Mouse (Mus musculus) retina, postnatal 7 days (tissue): ENCODE measurements around the gene Hhipl2.
"Not testable (repeated sequence)": the region's sequence is repeated elsewhere in the genome, so short reads cannot be mapped to it uniquely, and the experiment has no call there.

Source experiments
- DNase-seq: peaks from one replicate; pipeline ENCODE4 v3.0.0-alpha.2; 2012; ENCODE audit warnings: low read depth, low spot score

Gene Hhipl2

GRCm38 (mm10) chr1:183417873-183418272 is at the start of gene Hhipl2:
Hhipl2 (plus strand) TSS chr1:183418215.
- DNase-seq = no peak

- no peak for DNase-seq
Measured at GRCm38 (mm10) chr1:183368601-183369400, 49.2 kb upstream of the Hhipl2 start.

GRCm38 (mm10) chr1:183369427-183370014 is 48.5 kb upstream of the Hhipl2 start, which contains the start of gene Mia3:
Mia3 (minus strand) TSS chr1:183369553.
- DNase-seq = peak; percentile 78

- DNase-seq = no peak
Measured at GRCm38 (mm10) chr1:183374728-183375127, 43.3 kb upstream of the Hhipl2 start.

GRCm38 (mm10) chr1:183377045-183377444 is 41.0 kb upstream of the Hhipl2 start:
- DNase-seq = no peak

- no peak for DNase-seq
Measured at GRCm38 (mm10) chr1:183378321-183378941, 39.6 kb upstream of the Hhipl2 start.

GRCm38 (mm10) chr1:183379376-183379775 is 38.6 kb upstream of the Hhipl2 start:
- DNase-seq = not testable (repeated sequence)

GRCm38 (mm10) chr1:183381816-183382215 is 36.2 kb upstream of the Hhipl2 start:
- no peak for DNase-seq

- no peak for DNase-seq
Measured at GRCm38 (mm10) chr1:183382621-183383020, 35.4 kb upstream of the Hhipl2 start.

GRCm38 (mm10) chr1:183387421-183387820 is 30.6 kb upstream of the Hhipl2 start:
- not testable (repeated sequence) for DNase-seq

- peak; percentile 92 for DNase-seq
Measured at GRCm38 (mm10) chr1:183388426-183389406, 29.3 kb upstream of the Hhipl2 start, which contains the start of gene Taf1a. Taf1a (plus strand) TSS chr1:183388981.

GRCm38 (mm10) chr1:183403396-183403795 is 14.6 kb upstream of the Hhipl2 start:
- DNase-seq = no peak

- DNase-seq = no peak
Measured at GRCm38 (mm10) chr1:183414081-183414727, 3.8 kb upstream of the Hhipl2 start.

- DNase-seq = no peak
Measured at GRCm38 (mm10) chr1:183419741-183420140, 1.7 kb downstream of the Hhipl2 start.

- no peak for DNase-seq
Measured at GRCm38 (mm10) chr1:183420296-183420695, 2.3 kb downstream of the Hhipl2 start.

- DNase-seq = no peak
Measured at GRCm38 (mm10) chr1:183424100-183424499, 6.1 kb downstream of the Hhipl2 start.

- no peak for DNase-seq
Measured at GRCm38 (mm10) chr1:183434918-183435317, 16.9 kb downstream of the Hhipl2 start.

- no peak for DNase-seq
Measured at GRCm38 (mm10) chr1:183439036-183439435, 21.0 kb downstream of the Hhipl2 start.

GRCm38 (mm10) chr1:183442015-183442774 is 24.2 kb downstream of the Hhipl2 start:
- peak; percentile 67 for DNase-seq

- DNase-seq = no peak
Measured at GRCm38 (mm10) chr1:183453066-183453465, 35.1 kb downstream of the Hhipl2 start.
